Mouse (Mus musculus) ovary, adult 2 months (tissue): ENCODE data around the gene Pmch. TPM values are rescaled to one million over a fixed set of nuclear protein-coding genes. Genes with fewer than 3 reads are reported as not detected.

Experiments used
- polyA plus RNA-seq: library from polyadenylated mRNA; depleted of rRNA; stranded (reverse); fragments of >200 nt; gene quantifications from 2 replicates; pipeline ENCODE4 v1.2.3, GENCODE M21; 2012; rRNA removed

Gene Pmch
- not detected in 2 replicates for polyA plus RNA-seq

DNA sequence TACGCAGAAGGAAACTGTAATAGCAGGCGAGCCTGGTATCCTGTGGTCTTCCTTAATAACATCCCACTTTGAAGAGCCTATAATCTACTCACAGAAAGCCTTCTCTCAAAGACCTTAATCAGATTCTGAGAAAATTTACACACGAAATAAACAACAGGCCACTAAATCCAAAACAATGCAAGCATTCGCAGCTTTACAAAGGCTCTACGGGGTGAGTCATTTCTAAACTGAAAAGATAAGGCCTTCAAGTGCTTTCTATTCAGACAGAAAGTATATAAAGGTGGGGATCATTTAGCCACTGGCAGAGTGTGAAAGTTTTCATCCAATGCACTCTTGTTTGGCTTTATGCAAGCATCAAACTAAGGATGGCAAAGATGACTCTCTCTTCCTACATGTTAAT, at the start of gene Pmch:
TSS of gene Pmch (plus strand) at position 301 of the 400 bp plus-strand sequence.

Other genes with a start within 250 kb of the Pmch start
- 129 and 141 TPM in 2 replicates for gene Igf1, start 232.8 kb upstream of the Pmch start, polyA plus RNA-seq
- gene Parpbp, start 55.9 kb downstream of the Pmch start, polyA plus RNA-seq: 0.38 and 0.63 TPM in 2 replicates
- gene Nup37, start 55.9 kb downstream of the Pmch start, polyA plus RNA-seq: 1.8 and 4.3 TPM in 2 replicates
- gene Washc3, start 110.0 kb downstream of the Pmch start, polyA plus RNA-seq: 10.1 and 14.8 TPM in 2 replicates